Mouse (Mus musculus): ENCODE data around the gene Setdb2.
"Not testable (repeated sequence)": the region's sequence is repeated elsewhere in the genome, so short reads cannot be mapped to it uniquely, and the experiment has no call there.

Setdb2 gene

DNA sequence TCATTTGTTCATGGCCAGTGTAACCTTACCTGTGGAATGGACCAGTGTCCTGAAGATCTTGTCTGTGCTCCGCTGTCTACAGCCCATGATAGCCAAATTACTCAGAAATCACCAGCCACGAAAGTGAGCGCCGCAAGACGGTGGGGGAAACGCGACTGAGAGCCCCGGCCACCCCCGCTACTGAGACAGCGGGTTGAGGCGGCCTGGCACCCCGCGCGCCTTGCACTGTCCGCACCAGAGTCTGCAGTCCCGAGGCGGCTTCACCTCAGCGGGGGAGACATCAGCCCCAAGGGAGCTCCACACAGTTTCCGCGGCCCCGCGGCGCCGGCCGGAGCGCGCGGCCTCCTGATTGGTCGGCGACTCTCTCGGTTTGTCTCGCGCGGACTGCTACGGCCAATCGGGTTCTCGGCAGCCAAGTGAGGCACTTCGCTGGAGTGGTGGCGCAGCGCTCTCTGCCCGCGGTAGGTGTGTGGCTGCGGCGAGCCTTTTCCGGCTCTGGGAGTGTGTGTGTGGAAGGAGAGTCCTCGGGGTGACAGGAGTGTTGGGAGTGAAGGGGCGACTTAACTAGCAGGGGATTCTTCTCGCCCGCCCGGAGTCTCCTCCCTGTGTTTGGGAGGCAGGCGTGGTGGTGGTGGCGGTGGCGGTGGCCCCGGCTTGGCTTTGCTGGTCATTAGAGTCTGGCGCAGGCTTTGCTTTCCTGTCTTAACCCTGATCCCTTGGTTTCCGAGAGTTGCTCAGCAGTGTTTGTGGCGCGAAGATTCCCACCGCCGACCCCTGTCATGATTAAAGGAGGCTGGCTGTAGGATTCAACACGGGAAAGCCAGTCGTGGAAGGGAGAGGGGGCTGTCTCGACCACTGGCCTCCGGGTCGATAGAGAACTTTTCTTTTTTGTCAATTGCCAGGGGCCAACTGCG lies at the start of gene Setdb2, which contains the start of gene Cab39l:
Setdb2 (minus strand) TSS at position 327 of the 914 bp plus-strand sequence.
Cab39l (plus strand) TSS at position 415 of the 914 bp plus-strand sequence.
- DNase-seq (ENCODE audit: extremely low read depth, low read depth): peak; percentile 82

DNA sequence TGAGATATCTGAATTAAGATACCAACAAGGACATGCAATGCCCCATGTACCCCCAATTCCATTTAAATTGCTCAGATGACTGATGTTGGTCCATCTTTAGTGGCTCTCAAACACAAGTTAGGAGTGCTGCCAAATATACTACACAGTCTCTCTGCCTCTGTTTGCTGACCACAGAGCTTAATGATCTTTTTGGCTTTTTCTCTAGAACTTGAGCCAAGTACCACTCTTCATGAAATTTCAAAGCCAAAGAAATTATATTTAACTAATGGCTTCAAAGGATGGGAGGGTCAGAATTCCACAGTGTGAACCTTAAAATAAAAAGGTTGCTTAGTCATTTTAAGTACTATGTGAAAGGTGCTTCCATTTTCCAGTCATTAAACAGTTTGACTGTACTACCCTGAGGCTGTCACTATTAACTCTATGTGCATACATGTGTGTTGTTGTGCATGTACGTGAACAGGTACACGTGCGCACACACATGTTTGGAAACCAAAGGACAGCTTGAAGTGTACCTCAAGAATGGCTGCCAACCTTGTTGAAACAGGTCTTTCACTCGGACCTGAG lies 44.6 kb upstream of the Setdb2 start:
- DNase-seq (ENCODE audit: extremely low read depth, low read depth): no peak

DNA sequence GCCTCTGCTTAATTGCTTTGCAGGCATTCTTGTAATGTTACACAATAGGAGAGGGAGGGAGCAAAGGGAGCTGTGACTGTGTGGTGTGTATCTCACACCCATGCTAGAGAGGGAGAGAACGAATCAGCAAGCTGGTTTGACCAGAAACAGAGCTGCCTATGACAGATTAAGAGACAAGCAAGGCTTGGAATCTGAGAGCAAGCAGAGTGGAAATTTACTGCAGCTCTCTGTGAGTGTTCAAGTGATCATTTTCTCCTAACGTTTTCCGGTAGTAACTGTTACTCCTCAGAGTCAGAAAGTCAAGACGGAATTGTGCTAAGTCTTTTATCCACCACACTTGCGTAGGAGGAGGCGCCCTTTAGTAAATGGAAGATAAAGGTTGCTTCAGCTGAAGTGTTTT lies 38.0 kb upstream of the Setdb2 start:
- no peak for DNase-seq (ENCODE audit: extremely low read depth, low read depth)

DNA sequence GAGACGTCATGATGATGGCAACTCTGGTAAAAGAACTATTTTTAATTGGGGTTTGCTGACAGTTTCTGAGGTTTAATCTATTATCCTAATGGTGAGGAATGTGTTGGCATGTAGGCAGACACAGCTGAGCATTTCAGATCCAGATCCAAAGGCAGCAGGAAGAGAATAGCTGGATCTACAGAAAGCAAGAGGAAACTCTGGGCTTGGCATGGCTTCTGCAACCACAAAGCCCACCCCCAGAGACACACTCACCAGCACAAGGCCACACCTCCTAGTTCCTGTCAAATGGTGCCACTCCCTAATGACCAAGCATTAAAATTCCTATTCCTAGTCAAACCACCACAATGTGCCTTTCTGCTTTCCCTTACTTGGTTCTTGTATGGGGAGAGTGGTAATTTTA lies 30.1 kb upstream of the Setdb2 start:
- peak; percentile 26 for DNase-seq (ENCODE audit: extremely low read depth, low read depth)

DNA sequence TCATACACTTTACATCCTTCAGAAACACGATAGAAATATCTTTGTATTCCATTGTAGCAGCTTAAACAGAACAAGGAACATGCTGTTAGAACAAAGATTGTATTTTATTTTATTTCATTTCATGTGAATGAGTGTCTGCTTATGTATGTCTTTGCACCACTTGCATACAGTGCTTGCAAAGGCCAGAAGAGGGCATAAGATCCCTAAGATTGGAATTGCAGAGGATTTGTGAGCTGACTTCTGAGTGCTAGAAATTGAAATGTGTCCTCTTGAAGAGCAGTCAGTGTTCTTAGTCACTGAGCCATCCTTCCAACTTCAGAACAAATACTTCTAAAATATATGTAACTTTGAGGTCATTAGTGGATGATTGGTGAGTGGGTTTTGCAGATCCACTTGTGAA lies 27.1 kb upstream of the Setdb2 start:
- no peak for DNase-seq (ENCODE audit: extremely low read depth, low read depth)

DNA sequence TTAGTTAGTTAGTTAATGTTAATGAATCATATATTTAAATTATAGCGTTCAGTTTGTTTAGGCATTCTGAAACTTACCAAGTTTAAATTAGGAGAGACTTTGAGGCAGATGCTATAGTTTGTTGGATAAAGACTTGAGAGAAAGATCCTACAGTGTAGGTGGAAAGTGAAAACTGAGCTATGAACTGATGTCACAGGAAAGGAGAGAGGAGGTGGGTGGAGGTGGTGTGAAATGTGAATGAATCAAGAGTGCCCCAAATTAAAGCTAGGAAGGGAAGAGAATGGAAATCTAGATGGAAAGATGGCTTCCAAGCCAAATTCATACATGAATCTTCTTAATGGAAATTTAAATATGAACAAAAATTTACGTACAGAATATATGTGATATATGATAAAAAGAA lies 25.8 kb upstream of the Setdb2 start:
- DNase-seq (ENCODE audit: extremely low read depth, low read depth): no peak

DNA sequence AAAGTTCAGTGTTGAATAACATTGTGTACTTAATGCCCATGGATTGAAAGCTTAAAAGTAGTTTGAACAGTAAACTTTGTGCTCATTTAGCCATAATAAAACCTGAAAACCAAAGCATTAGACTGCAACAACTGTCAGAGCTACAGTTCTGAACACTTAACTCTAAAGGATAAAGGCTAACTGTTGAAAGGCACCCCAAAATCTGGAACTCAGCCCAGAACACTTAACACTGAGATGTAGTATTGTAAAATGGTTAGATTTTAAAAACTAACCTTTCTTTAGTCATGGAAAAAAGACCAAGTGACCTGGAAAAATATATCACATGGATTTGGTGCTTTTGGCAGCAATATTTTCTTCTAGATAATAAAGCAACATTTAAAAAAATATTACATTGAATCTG lies 7.3 kb upstream of the Setdb2 start:
- no peak for DNase-seq (ENCODE audit: extremely low read depth, low read depth)

DNA sequence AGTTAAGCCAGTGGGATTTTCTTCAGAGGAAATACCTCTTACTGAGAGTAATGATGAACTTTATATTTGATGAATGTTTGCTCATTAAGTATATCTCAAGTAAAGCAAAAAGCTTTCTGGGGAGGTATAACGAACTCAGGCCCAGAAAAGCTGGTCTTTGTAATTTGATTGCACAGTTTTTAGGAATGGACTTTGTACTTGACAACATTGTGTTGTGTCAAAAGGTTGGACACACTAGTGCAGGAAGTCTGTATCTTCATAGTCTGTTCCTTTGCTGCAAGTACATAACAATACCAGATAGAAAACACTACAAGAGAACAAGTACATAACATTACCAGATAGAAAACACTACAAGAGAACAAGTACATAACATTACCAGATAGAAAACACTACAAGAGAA lies 4.7 kb upstream of the Setdb2 start:
- DNase-seq (ENCODE audit: extremely low read depth, low read depth): no peak

DNA sequence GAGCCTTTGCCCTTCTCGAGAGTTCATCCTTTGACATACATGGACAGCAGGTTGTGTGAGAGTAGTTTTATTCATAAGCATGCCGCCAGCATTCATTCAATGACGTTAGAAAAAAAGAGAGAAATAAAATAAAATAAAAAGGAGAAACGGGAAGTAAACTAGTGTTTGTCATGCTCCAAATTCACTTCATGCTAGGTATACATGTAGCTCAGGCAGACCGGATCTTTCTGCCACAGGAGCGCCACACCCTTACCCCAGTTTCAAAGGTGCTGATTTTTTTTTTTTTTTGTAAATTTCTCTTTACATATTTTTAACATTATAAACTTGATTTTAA lies 755 bp upstream of the Setdb2 start:
- DNase-seq (ENCODE audit: extremely low read depth, low read depth): peak; percentile 34

DNA sequence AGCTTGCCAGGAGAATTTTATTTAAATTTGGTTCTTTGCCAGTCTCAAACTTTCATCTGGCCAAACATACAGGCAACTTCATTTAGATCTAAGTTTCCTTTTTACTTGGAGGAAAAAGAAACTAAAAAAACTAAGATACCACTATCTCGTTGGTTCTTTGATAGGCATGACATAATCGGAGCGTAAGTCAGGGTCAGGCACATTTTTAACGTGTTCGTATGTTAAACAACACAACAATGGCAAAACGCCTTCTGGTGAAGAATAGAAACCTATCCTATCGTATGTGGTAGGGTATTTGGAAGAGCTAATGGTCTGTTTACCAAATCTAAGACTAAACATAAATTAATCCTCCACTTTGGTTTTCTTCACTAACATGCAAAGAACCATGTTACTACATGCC lies 645 bp downstream of the Setdb2 start:
- DNase-seq (ENCODE audit: extremely low read depth, low read depth): peak; percentile 43

DNA sequence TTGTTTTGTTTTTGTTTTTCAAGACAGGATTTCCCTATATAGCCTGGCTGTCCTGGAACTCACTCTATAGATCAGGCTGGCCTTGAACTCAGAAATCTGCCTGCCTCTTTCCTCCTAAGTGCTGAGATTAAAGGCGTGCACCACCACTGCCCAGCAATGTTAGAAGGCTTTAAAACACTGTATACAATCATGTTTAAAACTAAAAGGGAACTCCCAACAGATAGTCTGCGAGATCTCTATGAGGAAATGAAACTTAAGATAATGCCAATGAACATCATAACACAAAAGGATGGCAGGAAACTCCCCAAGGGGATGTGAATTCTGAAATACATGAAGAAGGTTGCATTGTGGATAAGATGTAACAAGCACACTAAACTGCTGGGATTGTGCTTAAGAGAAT lies 2.2 kb downstream of the Setdb2 start:
- DNase-seq (ENCODE audit: extremely low read depth, low read depth): peak; percentile 17

DNA sequence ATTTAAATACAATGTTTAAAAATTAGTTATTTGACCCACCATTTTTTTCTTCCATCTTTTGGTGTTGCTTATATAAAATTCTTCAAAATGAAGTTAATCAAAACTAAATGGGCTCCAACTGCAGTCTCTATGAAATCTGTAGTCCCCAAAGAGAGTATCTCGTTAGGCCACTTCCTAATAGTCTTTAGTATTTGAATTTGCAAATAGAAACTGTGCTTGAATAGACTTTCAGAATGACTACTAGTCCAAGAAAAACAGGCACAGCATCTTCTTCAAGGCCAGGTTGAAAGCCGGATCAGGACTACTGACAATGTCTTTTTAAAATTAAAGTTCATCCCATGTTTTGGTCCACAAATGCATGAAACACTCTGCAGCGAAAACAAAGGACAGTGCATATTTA lies 3.3 kb downstream of the Setdb2 start:
- no peak for DNase-seq (ENCODE audit: extremely low read depth, low read depth)

DNA sequence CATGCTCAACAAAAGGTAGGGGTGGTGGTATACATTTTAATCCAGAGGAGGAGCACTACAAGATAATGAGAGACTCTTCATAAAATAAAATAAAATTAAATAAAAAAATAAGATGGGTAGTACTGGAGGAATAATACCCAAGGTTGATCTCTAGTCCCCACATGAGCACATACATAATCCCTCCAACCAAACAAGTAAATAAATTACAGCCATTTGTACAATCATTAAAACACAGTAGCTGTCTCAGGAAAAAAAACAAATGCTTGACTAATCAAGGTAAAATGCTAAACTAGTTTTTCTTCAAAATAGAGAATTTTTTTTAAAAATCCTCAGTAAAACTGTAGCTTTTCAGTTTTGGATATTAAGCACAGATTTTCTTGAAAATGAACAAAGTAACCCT lies 5.5 kb downstream of the Setdb2 start:
- no peak for DNase-seq (ENCODE audit: extremely low read depth, low read depth)

DNA sequence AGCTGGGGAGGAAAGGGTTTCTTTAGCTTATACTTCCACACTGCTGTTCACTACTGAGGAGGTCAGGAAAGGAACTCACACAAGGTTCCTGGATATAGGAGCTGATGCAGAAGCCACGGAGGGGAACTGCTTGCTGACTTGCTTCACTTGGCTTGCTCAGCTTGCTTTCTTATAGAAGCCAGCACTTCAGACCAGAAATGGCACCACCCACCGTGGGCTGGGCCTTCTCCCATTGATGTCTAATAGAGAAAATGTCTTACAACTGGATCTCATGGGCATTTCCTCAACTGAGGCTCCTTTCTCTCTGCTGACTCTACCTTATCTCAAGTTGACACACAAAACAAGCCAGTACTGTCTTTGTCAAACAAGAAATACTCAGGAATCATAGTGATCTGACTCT lies 6.8 kb downstream of the Setdb2 start:
- DNase-seq (ENCODE audit: extremely low read depth, low read depth): peak; percentile 37

DNA sequence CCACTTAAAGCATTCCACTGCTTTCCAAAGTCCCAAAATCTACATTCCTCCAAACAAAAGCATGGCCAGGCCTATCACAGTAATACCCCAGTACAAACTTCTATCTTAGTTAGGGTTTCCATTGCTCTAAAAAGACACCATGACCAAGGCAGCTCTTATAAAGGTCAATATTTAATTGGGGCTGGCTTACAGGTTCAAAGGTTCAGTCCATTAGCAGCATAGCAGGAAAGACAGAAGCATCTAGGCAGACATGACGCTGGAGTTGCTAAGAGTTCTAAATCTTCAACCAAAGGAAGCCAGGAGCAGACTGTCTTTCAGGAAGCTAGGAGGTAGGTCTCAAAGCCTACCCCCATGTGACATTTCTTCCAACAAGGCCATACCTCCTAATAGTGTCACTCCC lies 10.1 kb downstream of the Setdb2 start:
- no peak for DNase-seq (ENCODE audit: extremely low read depth, low read depth)

DNA sequence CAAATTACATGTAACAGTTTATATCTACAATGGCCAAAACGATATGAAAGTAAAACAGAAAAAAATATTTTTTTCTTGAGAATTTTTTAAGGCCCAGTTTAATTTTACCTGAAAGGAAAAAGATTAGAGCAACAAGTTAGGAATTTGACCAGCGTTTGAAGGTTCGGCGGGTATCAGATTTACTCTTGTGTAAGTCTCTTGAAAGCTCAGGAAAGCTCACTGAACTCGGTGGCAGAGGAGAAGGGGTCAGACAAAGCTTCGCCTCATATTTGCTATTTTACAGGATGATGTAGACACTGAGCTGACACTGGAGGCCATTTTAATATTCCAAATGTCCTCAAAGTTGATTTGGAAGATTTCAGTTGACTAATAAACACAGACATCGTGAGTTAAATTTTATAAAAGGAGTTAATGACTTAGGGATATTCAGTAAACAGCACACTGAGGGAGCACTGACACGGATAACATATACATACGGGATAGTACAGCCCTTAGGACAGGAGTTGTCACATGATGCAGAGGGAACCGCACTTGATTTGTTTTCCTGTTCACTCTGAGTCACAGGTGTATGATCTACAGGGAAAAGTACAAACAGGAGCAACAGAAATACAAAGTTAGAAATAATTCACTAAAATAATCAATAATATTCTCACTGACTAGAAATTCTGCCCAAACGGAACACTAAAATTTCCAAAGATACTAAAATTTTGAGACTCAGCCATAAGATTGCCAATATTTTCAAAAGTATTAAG lies 17.6 kb downstream of the Setdb2 start:
- DNase-seq (ENCODE audit: extremely low read depth, low read depth): no peak

DNA sequence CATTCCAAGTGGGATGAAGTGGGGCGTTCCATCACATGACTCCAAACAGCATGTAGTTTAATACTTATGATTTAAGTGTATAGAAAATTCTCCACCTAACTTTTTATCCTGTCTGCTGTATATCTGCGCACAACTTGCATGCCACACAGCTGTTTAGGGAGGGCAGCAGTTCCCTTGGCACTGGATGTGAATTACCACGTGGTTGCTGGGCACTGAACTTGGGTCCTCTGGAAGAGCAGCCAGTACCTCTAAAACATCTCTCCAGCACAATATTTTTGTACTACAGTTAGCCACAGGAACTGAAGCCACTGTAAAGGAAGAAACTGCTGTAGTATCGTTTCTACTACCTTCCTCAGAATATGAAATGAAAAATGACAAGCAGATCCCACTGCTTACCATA lies 22.5 kb downstream of the Setdb2 start:
- no peak for DNase-seq (ENCODE audit: extremely low read depth, low read depth)

DNA sequence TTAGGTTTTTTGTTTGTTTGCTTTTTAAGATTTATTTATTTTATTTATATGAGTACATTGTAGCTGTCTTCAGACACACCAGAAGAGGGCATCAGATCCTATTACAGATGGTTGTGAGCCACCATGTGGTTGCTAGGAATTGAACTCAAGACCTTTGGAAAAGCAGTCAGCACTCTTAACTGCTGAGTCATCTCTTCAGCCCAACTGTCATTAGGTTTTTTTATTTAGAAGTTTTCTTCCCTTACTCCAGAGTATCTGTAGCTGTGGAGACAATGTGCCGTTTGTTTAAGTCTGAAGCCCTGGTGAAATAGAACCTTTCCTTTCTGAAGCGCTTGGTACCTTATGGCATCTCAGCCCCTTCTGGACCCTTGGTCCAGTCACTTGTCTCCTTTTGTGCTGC lies 25.7 kb downstream of the Setdb2 start:
- not testable (repeated sequence) for DNase-seq (ENCODE audit: extremely low read depth, low read depth)

DNA sequence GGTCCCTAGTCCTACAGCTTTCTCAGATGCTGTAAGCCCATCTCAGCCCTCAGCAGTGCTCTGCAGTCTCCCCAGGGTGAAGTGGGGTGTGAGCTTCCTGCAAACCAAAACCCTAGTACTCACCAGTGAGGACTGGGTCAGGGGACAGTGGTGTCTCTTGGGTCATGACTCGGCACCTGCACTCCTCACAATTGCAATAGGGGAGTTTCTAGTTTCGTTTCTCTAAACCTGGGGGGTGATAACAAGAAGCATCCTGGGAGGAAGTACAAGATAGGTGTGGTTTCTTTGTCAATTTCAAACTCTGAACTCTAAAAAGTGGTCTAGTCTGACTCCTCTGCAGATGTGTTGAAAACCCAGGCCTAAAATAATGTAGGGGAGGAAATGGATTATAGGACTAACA lies 43.7 kb downstream of the Setdb2 start:
- DNase-seq (ENCODE audit: extremely low read depth, low read depth): peak; percentile 8

DNA sequence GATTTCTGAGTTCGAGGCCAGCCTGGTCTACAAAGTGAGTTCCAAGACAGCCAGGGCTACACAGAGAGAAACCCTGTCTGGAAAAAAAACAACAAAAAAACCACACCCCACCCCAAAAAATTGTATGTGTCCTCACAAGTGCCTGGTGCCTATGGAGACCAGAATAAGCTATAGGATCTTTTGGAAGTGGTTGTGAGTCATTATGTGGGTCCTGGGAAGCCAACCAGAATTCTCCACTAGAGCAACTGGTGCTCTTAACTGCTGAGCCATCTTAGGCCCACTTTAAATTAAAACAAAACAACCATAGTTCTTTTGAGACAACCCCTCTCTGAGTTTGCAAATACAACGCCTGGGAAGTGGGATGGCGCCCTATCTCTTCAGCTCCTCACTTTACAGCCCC lies 45.4 kb downstream of the Setdb2 start, which contains the start of gene Phf11c:
Phf11c (minus strand) TSS at position 101 of the 400 bp plus-strand sequence.
- no peak for DNase-seq (ENCODE audit: extremely low read depth, low read depth)

DNA sequence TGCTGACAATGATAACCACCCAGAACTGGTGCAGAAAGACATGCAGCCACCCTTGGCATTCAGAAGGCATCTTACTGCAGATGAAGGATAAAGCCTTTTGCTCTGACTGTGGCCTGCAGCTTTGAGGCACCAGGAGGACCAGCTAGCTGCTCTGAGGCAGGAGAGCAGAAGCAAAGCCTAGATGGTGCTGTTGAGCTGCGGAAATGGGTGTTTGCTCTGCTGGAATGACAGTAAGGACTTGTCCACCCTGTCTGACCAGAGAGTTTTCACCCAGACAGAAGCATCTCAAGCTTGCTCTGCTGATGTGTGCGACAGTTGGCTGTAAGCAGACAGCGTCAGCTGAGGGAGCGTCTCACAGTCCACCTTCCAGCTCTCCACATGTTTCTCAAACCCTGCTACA lies 50.5 kb downstream of the Setdb2 start:
- DNase-seq (ENCODE audit: extremely low read depth, low read depth): not testable (repeated sequence)

DNA sequence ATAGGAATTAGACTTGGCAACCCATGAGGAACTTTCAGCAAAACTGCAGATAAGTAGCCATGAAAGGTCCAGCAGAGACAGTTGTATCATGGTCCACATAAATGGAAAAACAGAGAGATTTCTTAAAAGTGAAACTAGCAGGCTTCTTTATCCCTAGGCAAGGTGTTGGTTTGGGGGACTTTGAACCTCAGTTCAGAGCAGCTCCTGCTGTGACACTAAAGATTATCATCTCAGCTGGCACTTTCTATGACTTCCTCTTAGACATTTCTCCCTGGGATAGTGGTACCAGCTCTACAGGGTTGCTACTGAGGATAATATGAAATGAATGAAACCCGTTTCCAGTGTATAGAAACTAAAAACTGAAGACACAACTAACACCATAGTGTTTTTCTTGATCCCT lies 51.2 kb downstream of the Setdb2 start:
- DNase-seq (ENCODE audit: extremely low read depth, low read depth): no peak

All from MEL-GATA-1-ER (cell line).